Mouse (Mus musculus): ENCODE measurements around the gene Myh9.

The Myh9 gene

GRCm38 (mm10) chr15:77843046-77843445 is 1.1 kb upstream of the Myh9 start:
- DNase-seq (ENCODE audit: low spot score in 2 of 2): no peak

- DNase-seq (ENCODE audit: low spot score in 2 of 2): peak; percentile 80 to 84
These were observed 471 bp downstream of the Myh9 start for GRCm38 (mm10) chr15:77841361-77842046.

- peak in 1 of 2 experiments; percentile 44 for DNase-seq (ENCODE audit: low spot score in 2 of 2)
These were observed 1.3 kb downstream of the Myh9 start for GRCm38 (mm10) chr15:77840450-77841360.

- DNase-seq (ENCODE audit: low spot score in 2 of 2): no peak
These were observed 2.3 kb downstream of the Myh9 start for GRCm38 (mm10) chr15:77839529-77840286.

- DNase-seq (ENCODE audit: low spot score in 2 of 2): peak; percentile 59 to 67
These were observed 3.2 kb downstream of the Myh9 start for GRCm38 (mm10) chr15:77838530-77839387.

GRCm38 (mm10) chr15:77837444-77838117 is 4.4 kb downstream of the Myh9 start:
- no peak for DNase-seq (ENCODE audit: low spot score in 2 of 2)

- no peak for DNase-seq (ENCODE audit: low spot score in 2 of 2)
These were observed 5.1 kb downstream of the Myh9 start for GRCm38 (mm10) chr15:77836692-77837443.

DNA sequence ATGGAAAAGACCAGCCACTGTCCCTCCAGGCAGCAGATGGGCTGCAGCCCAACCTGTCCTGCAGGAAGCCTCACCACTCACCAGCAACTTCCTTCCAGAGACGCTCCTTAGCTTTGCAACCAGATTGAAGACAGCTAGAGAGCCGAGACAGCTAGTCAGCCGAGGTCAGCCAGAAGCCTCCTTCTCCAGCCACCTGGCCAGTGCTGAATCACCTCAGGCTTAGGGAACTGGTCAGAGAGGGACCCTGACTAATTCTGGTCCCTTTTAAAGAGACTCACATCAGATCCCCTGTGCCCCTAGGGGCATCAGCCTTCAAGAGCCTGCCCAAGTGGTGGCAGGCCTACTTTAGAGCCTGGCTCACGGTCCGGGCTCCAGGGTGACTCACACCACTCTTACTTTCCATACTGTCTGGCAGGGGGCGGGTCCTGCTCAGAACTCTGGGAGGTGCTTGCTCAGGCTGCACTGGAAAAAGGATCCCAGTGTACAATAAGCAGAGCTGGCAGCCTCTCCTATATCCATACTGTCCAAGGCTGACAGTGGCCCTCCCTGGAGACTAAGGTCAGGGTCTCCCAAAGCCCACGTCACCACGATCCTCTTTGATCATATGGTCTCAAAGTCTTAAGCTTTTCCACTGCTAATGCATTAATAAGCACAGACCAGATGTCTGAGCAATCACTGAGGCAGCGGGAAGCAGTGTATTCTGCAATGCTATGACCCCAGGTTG is 5.9 kb downstream of the Myh9 start:
- DNase-seq (ENCODE audit: low spot score in 2 of 2): no peak

GRCm38 (mm10) chr15:77834336-77835268 is 7.4 kb downstream of the Myh9 start:
- peak; percentile 80 to 84 for DNase-seq (ENCODE audit: low spot score in 2 of 2)

- DNase-seq (ENCODE audit: low spot score in 2 of 2): no peak
These were observed 8.2 kb downstream of the Myh9 start for GRCm38 (mm10) chr15:77833731-77834130.

DNA sequence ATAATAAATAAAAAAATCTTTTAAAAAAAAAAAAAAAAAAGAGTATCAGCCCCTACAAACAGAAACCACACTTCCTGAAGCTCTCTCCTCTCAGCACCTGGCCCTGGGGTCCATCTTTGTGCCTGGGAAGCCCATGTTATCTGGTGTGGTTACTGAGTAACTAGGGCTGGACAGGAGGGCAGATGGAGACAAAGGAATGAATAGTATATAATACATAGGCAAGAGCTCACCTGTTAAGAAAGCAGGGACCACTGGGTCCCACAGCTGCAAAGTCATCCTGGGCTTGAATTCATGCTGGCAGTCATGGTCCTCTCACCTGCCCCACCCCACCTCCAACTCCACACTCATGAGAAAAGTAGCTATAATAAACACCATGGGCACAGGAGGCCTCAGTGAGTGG is 8.9 kb downstream of the Myh9 start:
- DNase-seq (ENCODE audit: low spot score in 2 of 2): no peak

DNA sequence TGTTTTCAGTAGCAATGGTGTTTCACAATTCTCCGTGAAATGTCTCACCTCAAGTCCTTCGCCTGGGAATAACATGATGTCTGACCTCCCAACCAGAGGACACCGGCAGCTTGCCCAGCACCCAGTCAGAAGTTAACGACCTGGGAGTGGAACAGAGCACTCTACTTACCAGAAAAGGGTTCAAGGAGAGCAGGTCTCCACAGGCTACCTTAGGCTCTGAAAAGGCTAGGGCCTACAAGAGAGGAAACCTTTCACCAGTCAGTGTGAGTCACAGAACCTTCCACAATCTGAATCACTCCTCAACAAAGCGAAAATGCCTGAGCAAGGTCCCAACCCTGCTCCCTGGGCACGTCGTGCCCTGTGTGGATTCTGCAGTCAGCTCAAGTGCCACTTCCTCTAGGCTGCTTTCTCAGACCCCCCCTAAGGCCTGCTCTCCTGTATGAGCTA is 9.5 kb downstream of the Myh9 start:
- peak in 1 of 2 experiments; percentile 35 for DNase-seq (ENCODE audit: low spot score in 2 of 2)

GRCm38 (mm10) chr15:77831754-77832457 is 10.1 kb downstream of the Myh9 start:
- DNase-seq (ENCODE audit: low spot score in 2 of 2): no peak

- DNase-seq (ENCODE audit: low spot score in 2 of 2): no peak
These were observed 10.8 kb downstream of the Myh9 start for GRCm38 (mm10) chr15:77831138-77831579.

DNA sequence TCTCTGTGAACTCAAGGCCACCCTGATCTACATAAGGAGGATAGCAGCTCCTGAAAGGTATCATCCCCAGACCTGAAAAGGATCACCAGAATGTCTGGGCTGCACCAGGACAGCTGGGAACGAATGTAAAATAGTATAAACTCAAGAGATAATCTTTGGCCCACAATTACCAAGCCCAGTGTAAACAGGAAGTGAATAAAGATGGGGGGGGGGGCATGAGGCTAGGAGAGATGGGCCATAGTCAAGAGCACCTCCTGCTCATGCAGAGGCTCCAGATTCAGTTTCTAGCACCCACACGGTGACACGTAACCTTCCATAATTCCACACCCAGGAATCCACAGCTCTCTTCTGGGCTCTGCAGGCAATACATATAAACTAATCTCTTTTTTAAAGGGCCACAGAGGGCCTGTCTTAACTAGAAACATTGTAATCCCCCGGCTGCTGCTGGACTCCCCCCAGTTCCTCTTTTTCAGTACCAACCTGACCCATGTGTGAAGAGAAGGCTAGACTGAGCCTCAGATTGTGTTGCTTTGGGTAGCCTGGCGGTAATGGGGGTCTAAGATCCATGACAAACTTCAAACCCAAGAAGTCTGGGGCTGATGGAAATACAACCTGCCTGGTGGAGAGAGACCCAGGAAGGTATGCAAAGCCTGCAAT is 11.4 kb downstream of the Myh9 start:
- peak; percentile 60 to 68 for DNase-seq (ENCODE audit: low spot score in 2 of 2)

GRCm38 (mm10) chr15:77829542-77829941 is 12.4 kb downstream of the Myh9 start:
- no peak for DNase-seq (ENCODE audit: low spot score in 2 of 2)

- DNase-seq (ENCODE audit: low spot score in 2 of 2): no peak
These were observed 13.1 kb downstream of the Myh9 start for GRCm38 (mm10) chr15:77828910-77829309.

Measured in spleen, postnatal 36 days (tissue).